Mouse (Mus musculus): ENCODE measurements at regions not wholly inside any gene's neighbourhood (a gene's known extent, or its start where the extent isn't known, plus 50 kb on each side); places are given as distances from the start of the nearest gene placed in this dataset.

- in situ Hi-C loops (cut with MboI, MseI) = no loop called here
Observed at GRCm38 (mm10) chr6:96053476-96053875, 59.5 kb upstream of the Fam19a1 start.

- in situ Hi-C loops (cut with MboI, MseI) = no loop called here
Observed at GRCm38 (mm10) chr6:96057011-96057410, 55.9 kb upstream of the Fam19a1 start.

GRCm38 (mm10) chr6:96057575-96058159 is 55.3 kb upstream of the Fam19a1 start:
- in situ Hi-C loops (cut with MboI, MseI) = no loop called here

GRCm38 (mm10) chr6:96061979-96062378 is 51.0 kb upstream of the Fam19a1 start:
- in situ Hi-C loops (cut with MboI, MseI) = no loop called here
